Mouse (Mus musculus) neural tube, embryonic 15.5 days (tissue): Measurements from ENCODE around the gene Neu1. TPM values are rescaled to one million over a fixed set of nuclear protein-coding genes. Genes with fewer than 3 reads are reported as not detected.

ENCODE experiments used
- ATAC-seq: fragments of 200-750 bp; cut with Nextera tagmentation; 2 replicates; pipeline ENCODE4 v1.8.0; 2017; ENCODE audit warnings: mild to moderate bottlenecking, moderate TSS enrichment, moderate library complexity; ENCODE audit not compliant: low FRiP score
- H3K27ac ChIP-seq: fragments of 300-500 bp; sonication (generic); replicated peaks from 2 replicates; pipeline ENCODE4 v1.5.1; 2015; ENCODE audit warnings: mild to moderate bottlenecking, inconsistent platforms
- H3K27me3 ChIP-seq: fragments of 300-500 bp; sonication (generic); replicated peaks from 2 replicates; pipeline ENCODE4 v1.6.1; 2015; ENCODE audit warnings: inconsistent platforms
- H3K36me3 ChIP-seq: fragments of 300-500 bp; sonication (generic); 2 replicates; pipeline ENCODE4 v1.6.1; 2015; ENCODE audit warnings: inconsistent platforms
- H3K4me1 ChIP-seq: fragments of 300-500 bp; sonication (generic); 2 replicates; pipeline ENCODE4 v1.6.1; 2015; ENCODE audit warnings: inconsistent platforms
- H3K4me2 ChIP-seq: fragments of 300-500 bp; sonication (generic); 2 replicates; pipeline ENCODE4 v1.6.1; 2015; ENCODE audit warnings: inconsistent platforms, mild to moderate bottlenecking, moderate library complexity
- H3K4me3 ChIP-seq: fragments of 300-500 bp; sonication (generic); replicated peaks from 2 replicates; pipeline ENCODE4 v1.5.1; 2015; ENCODE audit warnings: mild to moderate bottlenecking, inconsistent platforms
- H3K9ac ChIP-seq: fragments of 300-500 bp; sonication (generic); replicated peaks from 2 replicates; pipeline ENCODE4 v1.6.1; 2015; ENCODE audit warnings: mild to moderate bottlenecking, inconsistent platforms
- H3K9me3 ChIP-seq: fragments of 300-500 bp; sonication (generic); replicated peaks from 2 replicates; pipeline ENCODE4 v1.6.1; 2016; ENCODE audit warnings: inconsistent platforms
- WGBS: fragments of 180-500 bp; shearing (Covaris S2); methylation state at CpG from one replicate; pipeline ENCODE4 v1.1.7; 2015; ENCODE audit warnings: mixed read lengths; 5-methylcytosine and 5-hydroxymethylcytosine counted together
- polyA plus RNA-seq: library from polyadenylated mRNA; unstranded; fragments of >200 nt; fragmentation: Nextera tagmentation; extraction: Ambion mirVana; gene quantifications from 2 replicates; pipeline ENCODE4 v1.2.1, GENCODE M21; 2015

Neu1 gene
- polyA plus RNA-seq, 1 experiment from 2014 or later = 39.1 TPM

- H3K36me3 ChIP-seq = no peaks in the 10 kb centered on the region
- no peak for ATAC-seq
- H3K4me2 ChIP-seq = no peak overlapping the region
- no peak overlapping the region for H3K9ac ChIP-seq
- no peak overlapping the region for H3K4me3 ChIP-seq
- H3K27ac ChIP-seq = no peak overlapping the region
- peaks cover 18% of the 10 kb centered on the region for H3K4me1 ChIP-seq
- no peaks in the 10 kb centered on the region for H3K9me3 ChIP-seq
- 86% methylated on average over 3 of the region's 3 CpGs for WGBS
- no peaks in the 10 kb centered on the region for H3K27me3 ChIP-seq
Measured at GRCm38 (mm10) chr17:34975581-34976492, 44.8 kb downstream of the Neu1 start.

GRCm38 (mm10) chr17:34977000-34977399, 45.9 kb downstream of the Neu1 start:
- Histone ChIP-seq H3K27ac (no peak overlapping the region), H3K4me1 (peaks cover 23% of the 10 kb centered on the region), H3K27me3 (no peaks in the 10 kb centered on the region), H3K4me3 (no peak overlapping the region), H3K9ac (no peak overlapping the region), H3K9me3 (no peaks in the 10 kb centered on the region), H3K36me3 (no peaks in the 10 kb centered on the region), H3K4me2 (no peak overlapping the region)
- no peak for ATAC-seq
- 94% methylated on average over 20 of the region's 20 CpGs for WGBS

GRCm38 (mm10) chr17:34978239-34978638, 47.2 kb downstream of the Neu1 start:
- Histone ChIP-seq H3K4me2 (no peak overlapping the region), H3K9ac (no peak overlapping the region), H3K27ac (no peak overlapping the region), H3K4me1 (peaks cover 26% of the 10 kb centered on the region), H3K27me3 (no peaks in the 10 kb centered on the region), H3K36me3 (no peaks in the 10 kb centered on the region), H3K9me3 (no peaks in the 10 kb centered on the region), H3K4me3 (no peak overlapping the region)
- ATAC-seq = no peak
- 90% methylated on average over 27 of the region's 27 CpGs for WGBS

GRCm38 (mm10) chr17:34979631-34980030, 48.6 kb downstream of the Neu1 start:
- H3K9ac ChIP-seq = no peak overlapping the region
- no peak overlapping the region for H3K27ac ChIP-seq
- H3K36me3 ChIP-seq = no peaks in the 10 kb centered on the region
- H3K4me2 ChIP-seq = no peak overlapping the region
- no peak overlapping the region for H3K4me3 ChIP-seq
- no peak for ATAC-seq
- H3K9me3 ChIP-seq = no peaks in the 10 kb centered on the region
- WGBS = 96% methylated on average over 4 of the region's 4 CpGs
- H3K27me3 ChIP-seq = no peaks in the 10 kb centered on the region
- peaks cover 26% of the 10 kb centered on the region for H3K4me1 ChIP-seq

GRCm38 (mm10) chr17:34980655-34981054, 49.6 kb downstream of the Neu1 start:
- Histone ChIP-seq H3K4me2 (peak overlapping the region; percentile 95), H3K27ac (peak overlapping the region; percentile 99), H3K4me1 (peaks cover 26% of the 10 kb centered on the region), H3K9ac (peak overlapping the region; percentile 95), H3K27me3 (no peaks in the 10 kb centered on the region), H3K36me3 (peaks cover 7% of the 10 kb centered on the region), H3K9me3 (no peaks in the 10 kb centered on the region), H3K4me3 (peak overlapping the region; percentile 91)
- 14% methylated on average over 2 of the region's 2 CpGs for WGBS
- no peak for ATAC-seq

GRCm38 (mm10) chr17:34981690-34982180, 50.7 kb downstream of the Neu1 start, which contains the start of gene Lsm2:
TSS of gene Lsm2 (plus strand) at chr17:34981862.
- no peaks in the 10 kb centered on the region for H3K27me3 ChIP-seq
- peak within 1 kb of the TSS; percentile 95 for H3K4me2 ChIP-seq
- under 1% methylated on average over 58 of the region's 58 CpGs for WGBS
- H3K4me3 ChIP-seq = peak within 1 kb of the TSS; percentile 91
- peak; percentile 95 for ATAC-seq
- peak within 1 kb of the TSS; percentile 95 for H3K9ac ChIP-seq
- peak within 1 kb of the TSS; percentile 99 for H3K27ac ChIP-seq
- H3K36me3 ChIP-seq = peaks cover 15% of the 10 kb centered on the region
- no peaks in the 10 kb centered on the region for H3K9me3 ChIP-seq
- H3K4me1 ChIP-seq = peaks cover 26% of the 10 kb centered on the region

GRCm38 (mm10) chr17:34982328-34982727, 51.3 kb downstream of the Neu1 start:
- under 1% methylated on average over 15 of the region's 15 CpGs for WGBS
- ATAC-seq = peak; percentile 37
- Histone ChIP-seq H3K9me3 (no peaks in the 10 kb centered on the region), H3K4me2 (peak overlapping the region; percentile 95), H3K36me3 (peaks cover 15% of the 10 kb centered on the region), H3K27me3 (no peaks in the 10 kb centered on the region), H3K4me3 (peak overlapping the region; percentile 91), H3K27ac (peak overlapping the region; percentile 99), H3K9ac (peak overlapping the region; percentile 95), H3K4me1 (peaks cover 26% of the 10 kb centered on the region)

GRCm38 (mm10) chr17:34984218-34984617, 53.2 kb downstream of the Neu1 start:
- H3K4me1 ChIP-seq = peaks cover 26% of the 10 kb centered on the region
- WGBS = 81% methylated on average over 2 of the region's 2 CpGs
- no peaks in the 10 kb centered on the region for H3K27me3 ChIP-seq
- peaks cover 15% of the 10 kb centered on the region for H3K36me3 ChIP-seq
- H3K9ac ChIP-seq = no peak overlapping the region
- ATAC-seq = no peak
- H3K27ac ChIP-seq = no peak overlapping the region
- no peak overlapping the region for H3K4me2 ChIP-seq
- no peak overlapping the region for H3K4me3 ChIP-seq
- H3K9me3 ChIP-seq = no peaks in the 10 kb centered on the region

Other genes starting within 250 kb of the Neu1 start
- 0.14 and 0.27 TPM in 2 replicates for gene C4b, start 187.4 kb upstream of the Neu1 start, polyA plus RNA-seq
- gene Cyp21a1, start 126.7 kb upstream of the Neu1 start, polyA plus RNA-seq = not detected in 2 replicates
- 40.0 and 41.6 TPM in 2 replicates for gene Stk19, start 94.3 kb upstream of the Neu1 start, polyA plus RNA-seq
- 58.9 and 64.8 TPM in 2 replicates for gene Dxo, start 94.2 kb upstream of the Neu1 start, polyA plus RNA-seq
- 56.6 and 57.4 TPM in 2 replicates for gene Skiv2l, start 81.0 kb upstream of the Neu1 start, polyA plus RNA-seq
- 77.4 and 77.8 TPM in 2 replicates for gene Nelfe, start 80.9 kb upstream of the Neu1 start, polyA plus RNA-seq
- gene Cfb, start 68.7 kb upstream of the Neu1 start, polyA plus RNA-seq = 2.4 and 5.9 TPM in 2 replicates
- 9.6 and 10.6 TPM in 2 replicates for gene Zbtb12, start 51.8 kb upstream of the Neu1 start, polyA plus RNA-seq
- not detected in 2 replicates for gene Gm20547, start 49.2 kb upstream of the Neu1 start, polyA plus RNA-seq
- 1.7 and 4.0 TPM in 2 replicates for gene C2, start 33.0 kb upstream of the Neu1 start, polyA plus RNA-seq
- gene Ehmt2, start 32.8 kb upstream of the Neu1 start, polyA plus RNA-seq = 80.4 and 81.2 TPM in 2 replicates
- gene Slc44a4, start 16.8 kb upstream of the Neu1 start, polyA plus RNA-seq = 4.1 TPM in 1 of 2 replicates, not detected in the other
- gene Hspa1b, start 28.0 kb downstream of the Neu1 start, polyA plus RNA-seq = 0.54 and 0.84 TPM in 2 replicates
- gene Gm20481, start 38.7 kb downstream of the Neu1 start, polyA plus RNA-seq = not detected in 2 replicates
- 12.8 and 13.2 TPM in 2 replicates for gene Hspa1a, start 40.9 kb downstream of the Neu1 start, polyA plus RNA-seq
- gene Hspa1l, start 41.5 kb downstream of the Neu1 start, polyA plus RNA-seq = 1.4 and 1.5 TPM in 2 replicates
- 97.9 and 120 TPM in 2 replicates for gene Lsm2, start 50.6 kb downstream of the Neu1 start, polyA plus RNA-seq
- gene Vars, start 69.7 kb downstream of the Neu1 start, polyA plus RNA-seq = 57.8 and 83.6 TPM in 2 replicates
- gene Vwa7, start 85.3 kb downstream of the Neu1 start, polyA plus RNA-seq = 0.19 and 0.34 TPM in 2 replicates
- gene Sapcd1, start 96.8 kb downstream of the Neu1 start, polyA plus RNA-seq = 1.8 and 6.2 TPM in 2 replicates
- gene Msh5, start 115.5 kb downstream of the Neu1 start, polyA plus RNA-seq = 2.0 and 3.3 TPM in 2 replicates
- 76.6 and 156 TPM in 2 replicates for gene Clic1, start 118.7 kb downstream of the Neu1 start, polyA plus RNA-seq
- gene Ddah2, start 127.8 kb downstream of the Neu1 start, polyA plus RNA-seq = 244 and 261 TPM in 2 replicates
- 0.19 TPM in 1 of 2 replicates, not detected in the other for gene Ly6g6c, start 134.1 kb downstream of the Neu1 start, polyA plus RNA-seq
- 0.17 and 0.24 TPM in 2 replicates for gene Mpig6b, start 134.9 kb downstream of the Neu1 start, polyA plus RNA-seq
- 0.65 and 1.3 TPM in 2 replicates for gene Ly6g6e, start 145.6 kb downstream of the Neu1 start, polyA plus RNA-seq
- gene Ly6g6d, start 146.8 kb downstream of the Neu1 start, polyA plus RNA-seq = 0.74 and 2.8 TPM in 2 replicates
- 0.32 TPM in 1 of 2 replicates, not detected in the other for gene Ly6g6f, start 154.4 kb downstream of the Neu1 start, polyA plus RNA-seq
- gene Abhd16a, start 158.0 kb downstream of the Neu1 start, polyA plus RNA-seq = 110 TPM in 2 replicates
- not detected in 2 replicates for gene Ly6g5c, start 177.0 kb downstream of the Neu1 start, polyA plus RNA-seq
- gene Ly6g5b, start 184.2 kb downstream of the Neu1 start, polyA plus RNA-seq = 1.0 and 1.5 TPM in 2 replicates
- 22.4 and 22.8 TPM in 2 replicates for gene Gpank1, start 190.2 kb downstream of the Neu1 start, polyA plus RNA-seq
- 312 and 350 TPM in 2 replicates for gene Csnk2b, start 190.8 kb downstream of the Neu1 start, polyA plus RNA-seq
- 9.5 and 10.6 TPM in 2 replicates for gene D17H6S53E, start 195.1 kb downstream of the Neu1 start, polyA plus RNA-seq
- 0.20 and 0.84 TPM in 2 replicates for gene Apom, start 200.8 kb downstream of the Neu1 start, polyA plus RNA-seq
- 54.7 and 62.7 TPM in 2 replicates for gene Bag6, start 203.9 kb downstream of the Neu1 start, polyA plus RNA-seq
- gene Prrc2a, start 233.6 kb downstream of the Neu1 start, polyA plus RNA-seq = 155 TPM in 2 replicates
- gene Aif1, start 244.8 kb downstream of the Neu1 start, polyA plus RNA-seq = 12.1 and 12.3 TPM in 2 replicates